Mouse (Mus musculus) lung, postnatal 4 days (tissue): Measurements from ENCODE around the gene Tmie.
"Not testable (repeated sequence)": the region's sequence is repeated elsewhere in the genome, so short reads cannot be mapped to it uniquely, and the experiment has no call there.

Source experiments
- DNase-seq, 2 experiments: peaks; one replicate each; pipeline ENCODE4 v3.0.0; 2021

Tmie gene

DNA sequence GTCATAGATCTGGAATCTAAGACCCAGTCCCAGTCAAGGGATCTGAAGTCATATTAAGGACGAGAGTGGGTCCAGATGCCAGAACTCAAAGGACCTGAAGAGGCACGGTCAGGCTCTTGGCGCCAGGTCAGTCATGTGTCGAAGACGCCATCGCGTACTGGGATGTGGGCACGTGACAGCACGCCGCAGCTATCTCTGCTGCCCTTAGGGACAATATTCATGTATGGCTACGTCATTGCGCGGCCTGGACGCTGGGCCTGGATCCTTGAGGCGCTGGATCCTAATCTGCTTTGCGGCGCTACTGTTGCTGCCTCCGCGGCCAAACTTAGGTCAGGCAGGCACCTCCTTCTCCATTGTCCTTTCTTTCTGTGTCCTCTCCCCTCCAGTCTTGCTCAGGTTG lies 45.5 kb downstream of the Tmie start, which contains the start of gene Prss45:
Gene Prss45 (plus strand): TSS at position 178 of the 400 bp plus-strand sequence.
- DNase-seq, result no peak

DNA sequence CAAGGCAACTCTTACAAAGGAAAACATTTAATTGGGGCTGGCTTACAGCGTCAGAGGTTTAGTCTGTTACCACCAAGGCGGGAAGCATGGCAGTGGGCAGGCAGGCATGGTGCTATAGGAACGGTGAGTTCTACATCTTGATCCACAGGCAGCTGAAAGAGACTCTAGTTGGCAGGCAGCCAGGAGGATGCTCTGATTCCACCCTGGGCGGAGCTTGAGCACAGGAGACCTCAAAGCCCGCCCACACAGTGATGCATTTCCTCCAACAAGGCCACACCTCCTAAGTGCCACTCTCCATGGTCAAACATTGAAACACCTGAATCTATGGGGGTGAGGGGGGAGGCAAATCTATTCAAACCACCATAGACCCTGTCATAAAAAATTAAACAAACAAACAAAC lies 46.9 kb downstream of the Tmie start:
- no peak for DNase-seq

DNA sequence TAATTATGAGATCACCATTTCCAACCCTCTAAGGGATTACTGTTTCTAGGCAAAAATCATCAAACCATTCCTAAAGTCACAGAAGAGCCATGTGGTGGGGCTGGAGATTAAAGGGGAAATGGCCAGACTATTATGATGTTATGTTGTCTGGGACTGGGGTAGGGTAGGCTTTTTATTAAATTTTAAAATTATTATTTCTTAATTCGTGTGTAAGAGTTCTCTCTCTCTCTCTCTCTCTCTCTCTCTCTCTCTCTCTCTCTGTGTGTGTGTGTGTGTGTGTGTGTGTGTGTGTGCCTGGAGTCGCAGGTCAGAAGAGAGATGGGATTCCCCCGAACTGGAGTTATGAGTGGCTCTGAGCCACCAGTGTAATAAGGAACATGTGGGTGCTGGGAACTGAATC lies 53.5 kb downstream of the Tmie start, which contains the start of gene Prss43:
Gene Prss43 (plus strand): TSS at position 301 of the 400 bp plus-strand sequence.
- DNase-seq, result no peak

DNA sequence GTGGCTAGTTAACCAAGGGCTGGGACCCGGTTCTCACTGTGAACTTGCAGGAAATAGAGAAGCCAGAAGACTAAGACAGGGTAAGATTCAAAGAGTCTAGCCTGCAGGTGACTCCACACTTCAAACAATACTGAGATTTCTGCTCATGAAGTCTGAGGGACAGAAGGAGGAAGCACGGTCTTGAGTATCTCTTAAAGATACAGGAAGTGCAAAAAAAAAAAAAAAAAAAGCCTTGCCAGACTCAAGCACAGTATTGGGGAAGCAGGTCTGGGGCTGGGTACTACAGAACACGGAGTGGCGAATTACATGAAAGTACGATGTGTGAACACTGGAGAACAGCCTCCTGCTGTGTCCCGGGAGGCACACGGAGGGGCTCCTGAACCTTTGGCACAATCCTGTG lies 54.1 kb downstream of the Tmie start:
- no peak for DNase-seq

DNA sequence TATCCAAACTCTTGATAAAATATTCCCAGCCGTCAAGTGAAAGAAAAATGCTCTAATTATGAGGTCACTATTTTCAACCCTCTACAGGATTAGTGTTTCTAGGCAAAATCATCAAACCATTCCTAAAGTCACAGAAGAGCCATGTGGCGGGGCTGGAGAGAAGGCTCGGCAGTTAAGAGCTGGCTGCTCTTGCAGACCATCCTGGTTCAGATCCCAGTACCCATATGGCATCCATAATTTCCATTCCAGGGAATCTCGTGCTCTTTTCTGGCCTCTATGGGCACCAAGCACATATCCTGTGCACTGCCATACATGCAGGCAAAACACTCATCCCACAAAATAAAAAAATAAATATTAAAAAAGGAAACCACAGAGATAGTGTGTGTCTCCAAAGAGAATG lies 54.5 kb downstream of the Tmie start:
- no peak for DNase-seq

DNA sequence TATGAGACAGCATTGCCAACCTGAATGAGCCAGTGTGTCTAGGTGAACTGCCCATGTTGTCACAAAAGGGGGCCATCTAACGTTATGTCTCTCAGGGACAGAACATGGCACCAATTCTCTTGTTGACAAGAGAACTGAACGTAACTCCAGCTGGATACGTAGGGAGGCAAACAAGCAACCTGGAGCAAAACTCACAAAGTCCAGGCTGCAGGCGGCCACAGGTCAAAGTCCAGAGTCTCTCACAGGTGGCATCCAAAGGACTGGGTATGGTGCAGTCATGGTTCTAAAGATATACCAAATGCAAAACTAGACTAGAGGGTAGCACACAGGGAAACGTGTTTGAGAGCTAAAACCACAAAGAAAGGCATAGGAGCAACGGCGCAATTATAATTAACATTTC lies 58.5 kb downstream of the Tmie start:
- DNase-seq, result no peak

DNA sequence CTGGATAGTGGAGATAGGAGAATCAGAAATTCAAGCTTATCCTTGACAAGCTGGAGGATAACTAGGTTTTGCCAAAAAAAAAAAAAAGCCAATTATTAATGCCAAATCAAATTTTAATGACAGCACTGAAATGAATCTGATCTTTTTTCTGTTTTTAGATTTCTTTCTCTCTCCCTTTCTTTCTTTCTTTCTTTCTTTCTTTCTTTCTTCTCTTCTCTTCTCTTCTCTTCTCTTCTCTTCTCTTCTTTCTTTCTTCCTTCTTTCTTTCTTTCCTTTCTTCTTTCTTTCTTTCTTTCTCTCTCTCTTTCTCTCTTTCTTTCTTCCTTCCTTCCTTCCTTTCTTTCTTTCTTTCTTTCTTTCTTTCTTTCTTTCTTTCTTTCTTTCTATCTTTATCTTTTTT lies 59.4 kb downstream of the Tmie start:
- not testable (repeated sequence) for DNase-seq
